In the genomic region with DNA sequence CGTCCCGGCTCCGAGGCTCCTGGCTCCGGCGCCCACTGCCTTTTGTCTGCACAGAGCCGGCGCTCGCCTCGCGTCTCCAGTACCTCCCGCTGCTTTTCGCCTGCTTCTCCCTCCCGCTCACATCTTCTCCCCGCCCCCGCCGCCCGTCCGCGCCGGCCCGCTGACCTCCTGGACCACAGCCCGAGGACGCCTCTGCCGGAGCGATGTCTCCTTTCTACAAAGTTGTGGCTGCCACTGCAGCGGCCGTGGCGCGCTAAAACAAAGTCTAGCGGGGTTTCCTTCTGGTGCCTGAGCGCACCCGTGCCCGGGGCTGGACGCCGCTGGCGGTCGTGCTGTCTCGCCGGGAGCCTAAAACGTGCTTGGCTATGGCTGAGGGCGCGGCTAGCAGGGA, we compare ENCODE assay signal across 9 mouse cellular contexts. TPM values are rescaled to one million over a fixed set of nuclear protein-coding genes. Genes with fewer than 3 reads are reported as not detected.
DNase-seq lines count a peak whose midpoint lies in the region; ATAC-seq and TF ChIP-seq lines count a peak whose summit lies in the region.
"Had no signal": no experiment of that assay in that cellular context is flagged by ENCODE, and none has a peak within 500 bp of the region (broad histone marks: within the 10 kb centered on the region; RNA-seq: fewer than 3 reads in every experiment).

No protein-coding gene starts in this region.

- H3K4me3 ChIP-seq in heart, adult 2 months = peak overlapping the region; percentile 88
- peak overlapping the region; percentile 57 for H3K4me3 ChIP-seq in liver, embryonic 13.5 days (replicated peaks)
- peak overlapping the region; percentile 84 for H3K4me3 ChIP-seq in neural tube, embryonic 13.5 days

- WGBS in heart, adult 2 months = 1% methylated on average over 42 of the region's 42 CpGs
- under 1% methylated on average over 42 of the region's 42 CpGs for WGBS in liver, embryonic 13.5 days (ENCODE audit: insufficient replicate concordance)
- WGBS in neural tube, embryonic 13.5 days = 1% methylated on average over 42 of the region's 42 CpGs

- TF ChIP-seq CTCF in heart, adult 2 months (IDR thresholded peaks at IDR 0.05) = no peak

- H3K4me1 ChIP-seq in heart, adult 2 months (ENCODE audit: control insufficient read depth, insufficient read depth, low read length) = no peaks in the 10 kb centered on the region; the same call in none of the 2 replicates
- H3K4me1 ChIP-seq in liver, embryonic 13.5 days (replicated peaks) = peaks cover 15% of the 10 kb centered on the region; the same call in 1 of the 2 replicates
- peaks cover 17% of the 10 kb centered on the region for H3K4me1 ChIP-seq in neural tube, embryonic 13.5 days (replicated peaks)

- H3K4me2 ChIP-seq in liver, embryonic 13.5 days = peak overlapping the region; percentile 72
- peak overlapping the region; percentile 94 for H3K4me2 ChIP-seq in neural tube, embryonic 13.5 days

- H3K9ac ChIP-seq in heart, adult 2 months (ENCODE audit: low read depth, low read length) = peak overlapping the region; percentile 70
- peak overlapping the region; percentile 36 for H3K9ac ChIP-seq in liver, embryonic 13.5 days
- H3K9ac ChIP-seq in neural tube, embryonic 13.5 days = peak overlapping the region; percentile 86

- peak; percentile 69 to 77 for DNase-seq in right cerebral cortex, adult 2 months (ENCODE audit: low spot score in 2 of 2)
- no peak for DNase-seq in right cerebral cortex, postnatal 25 days
- DNase-seq in heart, adult 2 months = peak in 1 of 2 experiments; percentile 87
- DNase-seq in kidney, adult 11 months = peak; percentile 78
- DNase-seq in liver, embryonic 13.5 days = no peak

- TF ChIP-seq EP300 in heart, adult 2 months (IDR thresholded peaks at IDR 0.05; ENCODE audit: insufficient read depth, low read depth, low read length) = no peak

- no peaks in the 10 kb centered on the region for H3K9me3 ChIP-seq in liver, embryonic 13.5 days (replicated peaks)
- H3K9me3 ChIP-seq in neural tube, embryonic 13.5 days = no peaks in the 10 kb centered on the region

- H3K27ac ChIP-seq in heart, adult 2 months = peak overlapping the region; percentile 75
- H3K27ac ChIP-seq in liver, embryonic 13.5 days = no peak overlapping the region
- H3K27ac ChIP-seq in neural tube, embryonic 13.5 days (replicated peaks) = peak overlapping the region; percentile 85
- H3K27ac ChIP-seq: macrophage had no signal

- H3K36me3 ChIP-seq in heart, adult 2 months (ENCODE audit: control insufficient read depth, insufficient read depth, low read length) = no peaks in the 10 kb centered on the region
- no peaks in the 10 kb centered on the region for H3K36me3 ChIP-seq in liver, embryonic 13.5 days
- no peaks in the 10 kb centered on the region for H3K36me3 ChIP-seq in neural tube, embryonic 13.5 days

- no peaks in the 10 kb centered on the region for H3K27me3 ChIP-seq in heart, adult 2 months (ENCODE audit: control insufficient read depth, insufficient read depth, low read length)
- H3K27me3 ChIP-seq in liver, embryonic 13.5 days = peaks cover 52% of the 10 kb centered on the region
- H3K27me3 ChIP-seq in neural tube, embryonic 13.5 days = peaks cover 3% of the 10 kb centered on the region; the same call in 1 of the 2 replicates

- no peak for TF ChIP-seq POLR2A in heart, adult 2 months (IDR thresholded peaks at IDR 0.05; ENCODE audit: insufficient read depth, low read depth, low read length)

- H3K79me2 ChIP-seq in heart, adult 2 months (replicated peaks; ENCODE audit: control insufficient read depth, insufficient read depth, low read length) = peaks cover 3% of the 10 kb centered on the region; the same call in 1 of the 2 replicates

- intact Hi-C loops in heart, adult 2 months (cut with DNase I) = loop anchor here (5.0 to 10.0 kb wide), 3 partner anchors 106 to 1569 kb away; a partner anchor contains a TSS

- ATAC-seq in common myeloid progenitor, adult 5-6 weeks (replicated peaks; ENCODE audit: low read depth, poor library complexity, severe bottlenecking) = 0 out of 2 replicates have a peak, but pooled peaks have one; percentile 4
- ATAC-seq in liver, embryonic 13.5 days (ENCODE audit: low read depth) = peak; percentile 45
- ATAC-seq in neural tube, embryonic 13.5 days (ENCODE audit: low read depth) = peak; percentile 80
- no peak for ATAC-seq in monocyte, adult 5-6 weeks (replicated peaks; ENCODE audit: insufficient number of reproducible peaks, low FRiP score, low TSS enrichment, poor library complexity, severe bottlenecking)

RNA-seq across cellular contexts. Expression of a gene that starts 0.3 kb away (rescaled TPM):
- total RNA-seq in common myeloid progenitor, adult 5-6 weeks (2017) = 0.05 TPM in 1 of 2 replicates, not detected in the other
- total RNA-seq in heart, adult 2 months (2021) = 1 to 10 TPM; 3.0 to 3.1 TPM
- polyA plus RNA-seq in heart, adult 2 months (2012; rRNA removed) = 0.86 and 1.5 TPM in 2 replicates
- 0.13 and 0.19 TPM in 2 replicates for polyA plus RNA-seq in liver, embryonic 13.5 days (2015; fragmentation: Nextera tagmentation; extraction: Ambion mirVana)
- polyA plus RNA-seq in neural tube, embryonic 13.5 days (2015; fragmentation: Nextera tagmentation; extraction: Ambion mirVana) = 3.9 and 4.4 TPM in 2 replicates
- total RNA-seq in monocyte, adult 5-6 weeks (2017) = 0.32 to 1.9 TPM (median 1.5 TPM) in 3 replicates

RNA-seq across cellular contexts. Expression of a gene that starts 42.7 kb away (rescaled TPM):
- total RNA-seq in common myeloid progenitor, adult 5-6 weeks (2017) = 1.3 TPM in 1 of 2 replicates, not detected in the other
- total RNA-seq in heart, adult 2 months (2021) = under 1 TPM in 1 of 2 experiments, not detected in 1; 0.32 TPM
- polyA plus RNA-seq in heart, adult 2 months (2012; rRNA removed) = not detected in 2 replicates
- 0.08 TPM in 1 of 2 replicates, not detected in the other for polyA plus RNA-seq in liver, embryonic 13.5 days (2015; fragmentation: Nextera tagmentation; extraction: Ambion mirVana)
- polyA plus RNA-seq in neural tube, embryonic 13.5 days (2015; fragmentation: Nextera tagmentation; extraction: Ambion mirVana) = 0.49 TPM in 1 of 2 replicates, not detected in the other
- total RNA-seq in monocyte, adult 5-6 weeks (2017) = 0.21 to 0.68 TPM in 2 of 3 replicates, not detected in the other
- polyA plus RNA-seq: macrophage had no signal

Comparison
In these comparisons a context has a peak if more than half of its experiments do, and no peak if none do; other contexts are left out.
1. DNase-seq: peak in right cerebral cortex, adult 2 months (2 of 2) and kidney, adult 11 months (single experiment); none in right cerebral cortex, postnatal 25 days (single experiment) and liver, embryonic 13.5 days (single experiment).
2. H3K9ac ChIP-seq: peak in every context shown above with its lines; median percentile 86 in neural tube, embryonic 13.5 days; 70 in heart, adult 2 months; 36 in liver, embryonic 13.5 days.
3. Peak in every context shown above with its lines, with median percentiles within 50 percentile points of each other: H3K4me3 ChIP-seq.